7 mouse cellular contexts compared by ENCODE assay signal in genomic region chr17:28080817-28081165, GRCm38 (mm10). TPM values are rescaled to one million over a fixed set of nuclear protein-coding genes. Genes with fewer than 3 reads are reported as not detected.
DNase-seq lines count a peak whose midpoint lies in the region; ATAC-seq and TF ChIP-seq lines count a peak whose summit lies in the region.

No protein-coding gene starts in this region.

- 17% methylated on average over 9 of the region's 9 CpGs for WGBS in lung, adult 2 months
- 9% methylated on average over 9 of the region's 9 CpGs for WGBS in forebrain, embryonic 12.5 days
- 26% methylated on average over 9 of the region's 9 CpGs for WGBS in intestine, postnatal 0 days
- 11% methylated on average over 9 of the region's 9 CpGs for WGBS in neural tube, embryonic 12.5 days

- no peaks in the 10 kb centered on the region for H3K4me1 ChIP-seq in lung, adult 2 months (ENCODE audit: control insufficient read depth, insufficient read depth, low read length)
- peaks cover 30% of the 10 kb centered on the region for H3K4me1 ChIP-seq in forebrain, embryonic 12.5 days
- H3K4me1 ChIP-seq in intestine, postnatal 0 days (replicated peaks; ENCODE audit: control insufficient read depth, insufficient read depth, low read length) = 0 out of 2 replicates have a peak, but pooled peaks cover 2% of the 10 kb centered on the region
- H3K4me1 ChIP-seq in neural tube, embryonic 12.5 days = peaks cover 4% of the 10 kb centered on the region; the same call in 1 of the 2 replicates

- no peak overlapping the region for H3K27ac ChIP-seq in forebrain, embryonic 12.5 days
- no peak overlapping the region for H3K27ac ChIP-seq in intestine, postnatal 0 days (ENCODE audit: low read depth, low read length)
- H3K27ac ChIP-seq in neural tube, embryonic 12.5 days = no peak overlapping the region

- no peak for TF ChIP-seq CTCF in lung, adult 2 months (IDR thresholded peaks at IDR 0.05; ENCODE audit: insufficient read depth, low read length)
- TF ChIP-seq CTCF in intestine, postnatal 0 days (IDR thresholded peaks at IDR 0.05; ENCODE audit: low read depth) = no peak

- H3K4me3 ChIP-seq in lung, adult 2 months (replicated peaks; ENCODE audit: extremely low read depth, low read depth, low read length) = no peak overlapping the region
- H3K4me3 ChIP-seq in forebrain, embryonic 12.5 days (replicated peaks) = peak overlapping the region; percentile 64
- 0 out of 2 replicates have a peak overlapping the region, but pooled peaks have one; percentile 68 for H3K4me3 ChIP-seq in intestine, postnatal 0 days (ENCODE audit: low read depth, low read length)
- peak overlapping the region; percentile 60 for H3K4me3 ChIP-seq in neural tube, embryonic 12.5 days

- no peak for DNase-seq in lung, adult 2 months
- DNase-seq in lung, adult 18-20 months = no peak
- DNase-seq in right cerebral cortex, adult 18-20 months = no peak
- no peak for DNase-seq in layer of hippocampus, adult 11-12 months (ENCODE audit: low spot score)

- H3K36me3 ChIP-seq in forebrain, embryonic 12.5 days (replicated peaks) = no peaks in the 10 kb centered on the region
- H3K36me3 ChIP-seq in intestine, postnatal 0 days (ENCODE audit: control insufficient read depth, insufficient read depth) = no peaks in the 10 kb centered on the region
- no peaks in the 10 kb centered on the region for H3K36me3 ChIP-seq in neural tube, embryonic 12.5 days

- no peaks in the 10 kb centered on the region for H3K9me3 ChIP-seq in forebrain, embryonic 12.5 days
- no peaks in the 10 kb centered on the region for H3K9me3 ChIP-seq in intestine, postnatal 0 days (ENCODE audit: control insufficient read depth)
- H3K9me3 ChIP-seq in neural tube, embryonic 12.5 days = no peaks in the 10 kb centered on the region

- peak overlapping the region; percentile 99 for H3K4me2 ChIP-seq in forebrain, embryonic 12.5 days
- H3K4me2 ChIP-seq in intestine, postnatal 0 days (replicated peaks; ENCODE audit: low read depth) = peak overlapping the region; percentile 100
- peak overlapping the region; percentile 100 for H3K4me2 ChIP-seq in neural tube, embryonic 12.5 days (replicated peaks)

- TF ChIP-seq POLR2A in lung, adult 2 months (IDR thresholded peaks at IDR 0.05; ENCODE audit: borderline replicate concordance, extremely low read depth, low read depth, low read length) = peak; percentile 24; the same call in 1 of the 2 replicates

- peaks cover 36% of the 10 kb centered on the region for H3K27me3 ChIP-seq in forebrain, embryonic 12.5 days
- no peaks in the 10 kb centered on the region for H3K27me3 ChIP-seq in intestine, postnatal 0 days (replicated peaks; ENCODE audit: control insufficient read depth, insufficient read depth, low read length)
- no peaks in the 10 kb centered on the region for H3K27me3 ChIP-seq in neural tube, embryonic 12.5 days (replicated peaks)

- H3K9ac ChIP-seq in forebrain, embryonic 12.5 days = no peak overlapping the region
- H3K9ac ChIP-seq in intestine, postnatal 0 days (ENCODE audit: low read depth, low read length) = no peak overlapping the region
- no peak overlapping the region for H3K9ac ChIP-seq in neural tube, embryonic 12.5 days

- no peak for ATAC-seq in forebrain, embryonic 12.5 days (ENCODE audit: low FRiP score)
- ATAC-seq in intestine, postnatal 0 days = 0 out of 2 replicates have a peak, but pooled peaks have one; percentile 5
- no peak for ATAC-seq in neural tube, embryonic 12.5 days (ENCODE audit: low FRiP score, low read depth)

RNA-seq across cellular contexts. Expression of gene Tcp11, which starts 0.4 kb away (rescaled TPM):
- polyA plus RNA-seq in lung, adult 2 months (2012; rRNA removed) = 13.4 and 16.9 TPM in 2 replicates
- polyA plus RNA-seq in forebrain, embryonic 12.5 days (2016; fragmentation: Nextera tagmentation; extraction: Ambion mirVana) = 1.1 and 1.6 TPM in 2 replicates
- 1.6 and 1.7 TPM in 2 replicates for polyA plus RNA-seq in intestine, postnatal 0 days (2015; fragmentation: Nextera tagmentation; extraction: Ambion mirVana)
- polyA plus RNA-seq in neural tube, embryonic 12.5 days (2016; fragmentation: Nextera tagmentation; extraction: Ambion mirVana) = 1.3 and 1.4 TPM in 2 replicates
